Mouse (Mus musculus) hindbrain, embryonic 13.5 days (tissue): ENCODE data around the gene Opn4. TPM values are rescaled to one million over a fixed set of nuclear protein-coding genes. Genes with fewer than 3 reads are reported as not detected.

Experiments
- ATAC-seq: fragments of 200-750 bp; cut with Nextera tagmentation; 2 replicates; pipeline ENCODE4 v1.8.0; 2017; ENCODE audit warnings: moderate TSS enrichment; ENCODE audit not compliant: low FRiP score
- H3K27ac ChIP-seq: fragments of 300-500 bp; sonication (generic); 2 replicates; pipeline ENCODE4 v1.5.1; 2015; ENCODE audit warnings: inconsistent platforms, mild to moderate bottlenecking, moderate library complexity
- H3K27me3 ChIP-seq: fragments of 300-500 bp; sonication (generic); 2 replicates; pipeline ENCODE4 v1.6.1; 2015; ENCODE audit warnings: mild to moderate bottlenecking, inconsistent platforms
- H3K36me3 ChIP-seq: fragments of 300-500 bp; sonication (generic); 2 replicates; pipeline ENCODE4 v1.6.1; 2015; ENCODE audit warnings: mild to moderate bottlenecking, inconsistent platforms
- H3K4me1 ChIP-seq: fragments of 300-500 bp; sonication (generic); replicated peaks from 2 replicates; pipeline ENCODE4 v1.6.1; 2015; ENCODE audit warnings: inconsistent platforms
- H3K4me2 ChIP-seq: fragments of 300-500 bp; sonication (generic); 2 replicates; pipeline ENCODE4 v1.6.1; 2015; ENCODE audit warnings: inconsistent platforms, mild to moderate bottlenecking, moderate library complexity
- H3K4me3 ChIP-seq: fragments of 300-500 bp; sonication (generic); 2 replicates; pipeline ENCODE4 v1.5.1; 2015; ENCODE audit warnings: mild to moderate bottlenecking, inconsistent platforms
- H3K9ac ChIP-seq: fragments of 300-500 bp; sonication (generic); 2 replicates; pipeline ENCODE4 v1.6.1; 2015; ENCODE audit warnings: mild to moderate bottlenecking, inconsistent platforms
- H3K9me3 ChIP-seq: fragments of 300-500 bp; sonication (generic); 2 replicates; pipeline ENCODE4 v1.6.1; 2016; ENCODE audit warnings: inconsistent platforms
- WGBS: fragments of 180-500 bp; shearing (Covaris S2); methylation state at CpG from one replicate; pipeline ENCODE4 v1.1.7; 2015; 5-methylcytosine and 5-hydroxymethylcytosine counted together
- polyA plus RNA-seq: library from polyadenylated mRNA; unstranded; fragments of >200 nt; fragmentation: Nextera tagmentation; extraction: Ambion mirVana; gene quantifications from 2 replicates; pipeline ENCODE4 v1.2.1, GENCODE M21; 2015

Gene Opn4
- not detected in 2 replicates for polyA plus RNA-seq

DNA sequence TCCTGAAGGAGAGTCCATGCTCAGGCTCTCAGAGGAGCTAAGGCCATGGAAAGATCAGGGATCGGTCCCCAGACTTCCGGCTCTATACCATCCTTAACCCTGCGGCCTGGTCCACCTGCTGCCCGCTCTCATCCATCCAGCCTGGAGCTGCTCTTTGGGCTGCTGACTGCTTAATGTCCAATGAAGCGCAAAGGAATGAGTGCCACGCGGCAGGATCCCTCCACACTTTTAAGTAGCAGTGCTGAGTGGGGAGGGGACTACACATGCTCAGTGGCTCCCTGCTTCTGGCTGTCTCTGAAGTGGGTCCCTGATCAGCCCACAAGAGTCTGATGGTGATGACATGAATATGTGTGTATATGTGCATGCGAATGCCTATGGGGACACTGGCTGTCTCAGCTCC, at the start of gene Opn4:
TSS of gene Opn4 (minus strand) at position 202 of the 400 bp plus-strand sequence.
- Histone ChIP-seq H3K4me2 (no peak within 1 kb of the TSS), H3K9ac (no peak within 1 kb of the TSS), H3K27me3 (no peaks in the 10 kb centered on the region), H3K4me3 (no peak within 1 kb of the TSS), H3K36me3 (no peaks in the 10 kb centered on the region), H3K9me3 (no peaks in the 10 kb centered on the region), H3K4me1 (no peaks in the 10 kb centered on the region), H3K27ac (no peak within 1 kb of the TSS)
- no peak for ATAC-seq
- WGBS = 69% methylated on average over 8 of the region's 8 CpGs

DNA sequence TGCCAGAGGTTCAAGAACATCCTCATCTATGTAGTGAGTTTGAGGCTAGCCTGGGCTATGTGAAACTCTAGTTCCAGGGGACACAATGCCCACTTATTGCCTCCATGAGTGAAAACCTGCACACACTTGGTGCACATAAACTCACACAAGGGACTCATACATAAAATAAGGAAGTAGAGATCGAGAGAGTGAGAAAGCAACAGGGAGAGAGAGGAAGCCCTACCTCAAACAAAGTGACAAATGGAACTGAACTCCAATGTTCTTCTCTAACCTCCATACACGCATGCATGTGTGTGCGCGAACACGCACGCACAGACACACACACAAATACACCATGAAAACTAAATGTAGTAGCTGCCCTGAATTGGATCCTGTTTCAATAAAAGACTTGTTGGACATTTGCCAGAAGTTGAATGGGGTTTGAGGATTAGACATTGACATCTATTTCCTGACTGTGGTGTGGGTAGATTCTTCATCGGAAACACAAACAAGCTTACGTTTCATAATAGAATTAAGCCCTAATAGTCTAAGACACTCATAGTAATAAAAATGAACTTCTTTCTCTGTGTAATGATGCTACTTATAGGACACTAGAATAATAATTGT, 48.0 kb upstream of the Opn4 start:
- no peak overlapping the region for H3K4me3 ChIP-seq
- no peak overlapping the region for H3K4me2 ChIP-seq
- 86% methylated on average over 8 of the region's 8 CpGs for WGBS
- H3K27ac ChIP-seq = no peak overlapping the region
- no peaks in the 10 kb centered on the region for H3K27me3 ChIP-seq
- H3K36me3 ChIP-seq = no peaks in the 10 kb centered on the region
- H3K9ac ChIP-seq = no peak overlapping the region
- ATAC-seq = no peak
- no peaks in the 10 kb centered on the region for H3K9me3 ChIP-seq
- H3K4me1 ChIP-seq = no peaks in the 10 kb centered on the region

DNA sequence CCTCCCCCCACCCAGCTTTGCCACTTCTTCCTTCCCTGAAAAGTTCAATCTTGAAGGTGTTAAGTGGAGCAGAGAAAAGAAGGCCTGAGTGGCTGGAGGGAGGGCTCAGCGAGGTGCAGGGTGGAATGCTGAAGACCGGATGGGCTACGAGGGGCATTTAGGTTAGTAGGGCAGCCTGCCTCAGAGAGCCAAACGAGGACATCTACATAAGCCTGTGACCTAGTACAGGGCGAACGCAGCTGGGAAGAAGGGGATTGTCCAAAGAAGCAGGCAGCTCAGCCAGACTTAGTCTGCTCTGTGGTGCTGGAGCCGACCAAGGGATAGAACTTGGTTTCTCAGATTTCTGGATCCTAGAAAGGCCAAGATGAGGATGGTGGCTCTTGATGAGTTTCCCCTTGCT, 44.2 kb upstream of the Opn4 start:
- H3K27ac ChIP-seq = no peak overlapping the region
- ATAC-seq = no peak
- no peaks in the 10 kb centered on the region for H3K9me3 ChIP-seq

DNA sequence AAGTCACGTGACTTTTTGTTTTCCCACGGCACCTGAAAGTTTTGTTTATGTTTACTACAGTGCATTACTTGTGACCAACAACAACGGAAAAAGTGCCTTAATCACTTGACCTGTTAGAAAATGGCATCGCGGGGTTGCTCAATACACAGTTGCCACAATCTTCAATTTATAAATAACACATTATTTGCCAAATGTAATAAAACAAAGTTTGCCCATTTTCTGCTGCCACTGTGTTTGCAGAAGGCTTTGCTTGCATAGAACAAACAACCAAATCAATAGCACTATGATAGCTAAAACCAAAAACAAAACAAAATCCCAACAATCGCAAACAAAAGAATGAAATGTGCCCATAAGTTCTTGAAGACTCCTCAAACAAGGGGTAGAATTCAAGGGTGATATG, 35.8 kb upstream of the Opn4 start:
- H3K27me3 ChIP-seq = no peaks in the 10 kb centered on the region
- H3K4me3 ChIP-seq = no peak overlapping the region
- H3K4me2 ChIP-seq = no peak overlapping the region
- H3K4me1 ChIP-seq = no peaks in the 10 kb centered on the region
- 91% methylated on average over 6 of the region's 6 CpGs for WGBS
- no peak for ATAC-seq
- no peak overlapping the region for H3K9ac ChIP-seq
- no peaks in the 10 kb centered on the region for H3K9me3 ChIP-seq
- H3K36me3 ChIP-seq = no peaks in the 10 kb centered on the region
- no peak overlapping the region for H3K27ac ChIP-seq

More for the DNA sequence above, 44.2 kb upstream of the Opn4 start:
- Histone ChIP-seq H3K4me3 (no peak overlapping the region), H3K27me3 (no peaks in the 10 kb centered on the region), H3K4me2 (no peak overlapping the region), H3K4me1 (no peaks in the 10 kb centered on the region), H3K36me3 (no peaks in the 10 kb centered on the region), H3K9ac (no peak overlapping the region)
- WGBS = 79% methylated on average over 7 of the region's 7 CpGs

DNA sequence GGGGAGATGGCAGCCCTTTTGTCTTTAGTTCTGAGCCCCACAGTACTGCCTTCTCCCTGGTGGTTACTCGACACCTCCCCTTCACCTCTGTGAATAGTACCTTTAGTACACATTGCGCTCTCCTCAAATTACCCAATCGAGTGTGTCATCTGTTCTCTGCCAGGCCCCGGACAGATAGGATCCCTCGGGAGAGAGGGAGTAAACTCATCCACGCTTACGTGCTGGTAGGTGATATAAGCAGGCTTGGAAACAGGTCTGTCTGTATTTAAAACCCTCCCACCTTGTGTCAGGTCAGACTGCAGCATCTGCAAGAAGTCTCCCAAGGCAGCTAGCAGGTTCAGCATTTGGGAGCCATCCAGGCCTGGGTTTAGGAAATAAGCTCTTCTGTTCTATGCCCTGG, 35.2 kb upstream of the Opn4 start:
- Histone ChIP-seq H3K27me3 (no peaks in the 10 kb centered on the region), H3K4me3 (no peak overlapping the region), H3K9ac (no peak overlapping the region), H3K4me1 (no peaks in the 10 kb centered on the region), H3K4me2 (no peak overlapping the region), H3K36me3 (no peaks in the 10 kb centered on the region), H3K27ac (no peak overlapping the region), H3K9me3 (no peaks in the 10 kb centered on the region)
- no peak for ATAC-seq
- WGBS = 45% methylated on average over 7 of the region's 7 CpGs

DNA sequence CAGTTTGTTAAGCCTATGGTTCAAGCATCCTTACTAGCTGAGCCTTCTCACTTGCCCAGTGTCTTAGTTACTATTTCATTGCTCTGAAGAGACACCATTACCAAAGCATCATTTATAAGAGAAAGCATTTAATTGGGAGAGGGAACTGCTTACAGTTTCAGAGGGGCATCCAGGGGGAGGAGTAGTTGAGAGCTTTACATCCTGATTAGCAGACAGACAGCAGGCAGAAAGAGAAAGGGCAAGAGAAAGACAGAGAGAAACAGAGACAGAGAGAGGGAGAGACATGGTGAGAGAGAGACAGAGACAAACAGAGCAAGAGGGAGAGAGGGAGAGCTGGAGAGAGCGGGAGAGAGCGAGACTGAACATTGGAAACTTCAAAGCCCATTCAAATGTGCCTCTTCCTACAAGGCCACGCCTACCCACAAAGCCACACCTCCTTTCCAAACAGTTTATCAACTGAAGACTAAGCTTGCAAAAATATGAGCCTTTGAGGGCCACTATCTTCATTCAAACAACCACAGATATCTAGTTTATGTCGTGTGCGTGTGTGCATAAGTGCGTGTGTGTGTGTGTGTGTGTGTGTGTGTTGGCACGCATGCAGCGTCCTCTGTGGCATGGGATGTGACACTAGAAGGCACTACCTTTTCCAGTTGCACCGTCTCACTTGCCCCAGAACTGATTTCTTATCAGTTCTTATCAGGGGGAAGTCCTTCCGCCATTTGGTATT, 32.9 kb upstream of the Opn4 start:
- Histone ChIP-seq H3K9me3 (no peaks in the 10 kb centered on the region), H3K4me3 (no peak overlapping the region), H3K4me1 (no peaks in the 10 kb centered on the region), H3K36me3 (no peaks in the 10 kb centered on the region), H3K27ac (no peak overlapping the region), H3K27me3 (no peaks in the 10 kb centered on the region), H3K4me2 (no peak overlapping the region), H3K9ac (no peak overlapping the region)
- 82% methylated on average over 10 of the region's 10 CpGs for WGBS
- ATAC-seq = no peak

DNA sequence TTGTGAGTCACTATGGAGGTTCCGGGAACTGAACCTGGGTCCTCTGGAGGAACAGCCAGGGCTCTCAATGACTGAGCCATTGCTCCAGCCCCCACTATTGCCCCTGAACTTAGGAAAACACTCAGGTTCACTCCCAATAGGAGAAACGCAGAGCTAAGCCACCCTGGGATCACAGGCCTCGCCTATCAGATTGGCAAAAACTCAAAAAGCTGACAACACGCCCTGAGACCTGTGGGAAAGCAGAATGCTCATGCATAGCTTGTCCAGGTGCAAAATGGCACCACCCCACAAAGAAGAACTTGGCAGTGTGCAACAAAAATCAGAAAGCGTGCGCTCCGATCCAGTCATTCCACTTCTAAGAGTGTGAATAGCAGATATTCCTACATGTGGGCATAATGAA, 26.9 kb upstream of the Opn4 start:
- 89% methylated on average over 7 of the region's 7 CpGs for WGBS
- H3K36me3 ChIP-seq = no peaks in the 10 kb centered on the region
- H3K4me2 ChIP-seq = no peak overlapping the region
- no peaks in the 10 kb centered on the region for H3K9me3 ChIP-seq
- ATAC-seq = no peak
- H3K27ac ChIP-seq = no peak overlapping the region
- no peaks in the 10 kb centered on the region for H3K27me3 ChIP-seq
- no peak overlapping the region for H3K9ac ChIP-seq
- no peak overlapping the region for H3K4me3 ChIP-seq
- H3K4me1 ChIP-seq = no peaks in the 10 kb centered on the region

DNA sequence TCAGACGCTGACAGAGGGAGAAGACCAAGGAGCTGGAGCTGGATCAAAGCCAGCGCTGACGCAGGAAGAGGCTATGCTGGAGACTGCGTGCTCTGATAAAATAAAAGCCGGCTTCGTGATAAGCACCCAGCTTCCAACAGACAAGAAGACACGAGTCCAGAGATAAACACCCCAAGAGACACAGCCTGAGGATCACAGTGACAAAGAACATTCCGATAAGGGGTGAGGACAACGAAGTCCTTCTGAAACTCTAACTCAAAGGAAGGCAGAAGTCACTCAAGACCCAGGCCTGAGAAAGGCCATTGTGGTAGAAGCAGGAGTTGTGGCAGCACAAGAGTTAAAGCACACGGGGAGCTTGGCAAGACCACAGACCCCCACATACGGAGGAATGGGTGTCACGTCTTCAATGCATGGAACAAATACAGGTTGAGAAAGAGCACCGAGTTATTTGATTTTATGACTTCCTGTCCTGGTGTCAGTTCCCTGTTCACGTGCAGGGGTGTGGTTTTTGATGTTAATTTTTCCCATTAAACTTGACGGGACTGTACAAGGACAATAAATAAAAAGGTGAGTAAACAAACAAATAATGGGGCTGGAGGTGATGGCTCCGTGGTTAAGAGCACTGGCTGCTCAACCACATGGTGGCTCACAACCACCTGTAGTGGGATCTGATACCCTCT, 23.7 kb upstream of the Opn4 start:
- no peaks in the 10 kb centered on the region for H3K36me3 ChIP-seq
- 84% methylated on average over 16 of the region's 16 CpGs for WGBS

DNA sequence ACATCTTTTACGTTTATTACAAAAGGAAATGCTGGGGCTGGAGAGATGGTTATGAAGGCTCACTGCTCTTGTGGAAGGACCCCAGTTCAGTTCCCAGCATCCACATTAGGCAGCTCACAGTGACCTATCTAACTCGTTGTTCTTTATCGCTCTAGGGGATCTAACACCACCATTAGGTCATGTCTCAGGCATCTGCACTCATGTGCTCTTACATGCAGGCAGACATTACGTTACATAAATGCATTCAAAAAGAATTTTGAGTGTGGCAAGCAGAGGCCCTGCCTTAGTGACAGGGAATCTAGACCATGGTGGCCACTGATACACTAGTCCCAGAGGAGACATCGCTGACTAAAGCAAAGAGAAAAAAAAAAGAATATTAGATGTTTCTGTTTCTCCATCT, 23.1 kb upstream of the Opn4 start:
- Histone ChIP-seq H3K36me3 (no peaks in the 10 kb centered on the region), H3K9ac (no peak overlapping the region), H3K27ac (no peak overlapping the region), H3K4me1 (no peaks in the 10 kb centered on the region), H3K27me3 (no peaks in the 10 kb centered on the region), H3K4me3 (no peak overlapping the region), H3K4me2 (no peak overlapping the region), H3K9me3 (no peaks in the 10 kb centered on the region)
- WGBS = 85% methylated on average over 5 of the region's 5 CpGs
- ATAC-seq = no peak

More for the DNA sequence above, 23.7 kb upstream of the Opn4 start:
- H3K4me3 ChIP-seq = no peak overlapping the region
- no peak overlapping the region for H3K27ac ChIP-seq
- H3K9me3 ChIP-seq = no peaks in the 10 kb centered on the region
- no peak for ATAC-seq
- H3K4me2 ChIP-seq = no peak overlapping the region
- no peak overlapping the region for H3K9ac ChIP-seq
- no peaks in the 10 kb centered on the region for H3K4me1 ChIP-seq
- no peaks in the 10 kb centered on the region for H3K27me3 ChIP-seq

DNA sequence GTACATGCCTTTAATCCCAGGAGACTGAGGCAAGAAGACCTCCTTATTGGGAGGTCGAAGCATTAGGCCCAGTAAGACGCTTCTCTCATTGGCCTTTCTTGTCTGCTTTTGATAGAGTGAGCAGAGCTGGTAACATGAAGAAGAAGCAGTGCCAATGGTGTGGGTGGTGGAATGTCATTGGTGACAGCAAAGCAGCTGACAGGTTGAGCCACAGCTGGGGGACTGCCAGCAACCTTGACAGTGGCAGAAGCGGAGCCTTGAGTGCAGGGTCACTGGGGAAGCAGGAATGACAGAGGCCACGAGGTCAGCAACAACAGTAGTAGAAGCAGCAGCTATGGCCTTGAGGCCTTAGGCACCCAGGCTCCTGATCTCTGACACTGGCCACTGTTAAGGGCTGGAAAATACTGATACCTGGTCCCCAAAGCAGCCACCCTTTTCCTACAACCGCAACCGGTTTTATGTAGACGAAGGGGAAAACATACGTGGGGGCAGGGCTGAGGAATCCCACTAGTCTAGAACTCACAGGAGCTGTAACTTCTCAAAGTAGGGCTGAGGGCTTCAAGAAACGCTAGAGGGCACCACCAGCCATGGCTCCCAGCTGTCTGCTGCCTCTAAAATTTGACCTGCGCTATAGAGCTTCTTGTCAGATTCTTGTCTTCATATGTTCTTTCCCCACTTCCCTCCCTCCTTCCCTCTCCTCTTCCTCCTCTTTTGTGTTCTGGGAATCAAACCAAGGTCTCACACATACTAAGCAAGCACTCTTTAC, 20.9 kb upstream of the Opn4 start:
- ATAC-seq = no peak
- H3K4me2 ChIP-seq = no peak overlapping the region
- no peaks in the 10 kb centered on the region for H3K9me3 ChIP-seq
- H3K27ac ChIP-seq = no peak overlapping the region
- no peak overlapping the region for H3K9ac ChIP-seq
- H3K36me3 ChIP-seq = no peaks in the 10 kb centered on the region
- 0 out of 2 replicates have a peak, but pooled peaks cover 4% of the 10 kb centered on the region for H3K4me1 ChIP-seq
- no peak overlapping the region for H3K4me3 ChIP-seq
- WGBS = 35% methylated on average over 10 of the region's 10 CpGs
- peaks cover 13% of the 10 kb centered on the region for H3K27me3 ChIP-seq

DNA sequence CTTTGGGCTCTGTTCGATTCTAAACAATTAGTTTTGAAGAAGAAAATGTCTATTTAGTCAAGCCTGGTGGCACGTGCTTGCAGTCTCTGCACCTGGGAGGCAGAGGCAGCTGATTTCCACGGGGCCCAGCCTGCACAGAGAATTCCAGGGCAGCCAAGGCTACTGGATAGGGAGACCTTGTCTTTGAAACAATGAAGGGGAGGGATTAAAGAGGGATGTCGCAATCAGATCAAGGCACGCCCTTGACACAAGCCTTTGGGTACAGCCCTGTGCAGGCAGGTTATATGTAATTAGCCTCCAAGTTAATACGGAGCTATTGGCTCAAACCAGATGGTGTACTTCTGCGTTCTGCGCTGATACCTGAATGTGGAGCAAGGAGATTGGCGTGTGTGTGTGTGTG, 18.9 kb upstream of the Opn4 start:
- Histone ChIP-seq H3K9ac (no peak overlapping the region), H3K36me3 (no peaks in the 10 kb centered on the region), H3K4me3 (no peak overlapping the region), H3K27me3 (peaks cover 33% of the 10 kb centered on the region), H3K4me1 (peaks cover 11% of the 10 kb centered on the region), H3K27ac (no peak overlapping the region), H3K9me3 (no peaks in the 10 kb centered on the region), H3K4me2 (no peak overlapping the region)
- 43% methylated on average over 9 of the region's 9 CpGs for WGBS
- ATAC-seq = no peak

DNA sequence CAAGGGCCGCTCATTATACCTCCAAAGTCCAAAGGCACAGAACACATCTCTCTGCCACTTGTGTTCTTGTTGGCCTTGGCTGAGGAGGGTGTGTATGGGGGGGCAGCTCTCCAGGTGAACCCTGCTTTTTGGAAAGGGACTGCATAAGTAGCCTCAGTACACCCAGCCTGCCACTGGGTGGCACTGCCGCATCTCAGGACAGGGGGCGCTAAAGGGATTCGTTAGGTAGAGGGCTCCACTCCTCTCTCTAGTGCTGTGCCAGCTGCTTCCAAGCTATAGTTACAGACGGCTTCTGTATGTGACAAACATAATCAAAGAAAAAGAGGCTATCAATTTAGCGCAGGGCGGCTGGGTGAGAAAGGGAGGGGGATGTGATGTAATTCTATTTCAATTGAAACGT, 16.9 kb upstream of the Opn4 start:
- H3K9me3 ChIP-seq = no peaks in the 10 kb centered on the region
- H3K4me2 ChIP-seq = no peak overlapping the region
- ATAC-seq = peak; percentile 80
- no peaks in the 10 kb centered on the region for H3K36me3 ChIP-seq
- no peak overlapping the region for H3K4me3 ChIP-seq
- no peak overlapping the region for H3K9ac ChIP-seq
- H3K27ac ChIP-seq = no peak overlapping the region
- 2% methylated on average over 8 of the region's 8 CpGs for WGBS
- peaks cover 11% of the 10 kb centered on the region for H3K4me1 ChIP-seq
- H3K27me3 ChIP-seq = peaks cover 39% of the 10 kb centered on the region
